Mouse (Mus musculus) CD4-positive helper T cell, adult 2 months (primary cell): Measurements from ENCODE around the gene Coro2b.

Experiments used
- DNase-seq: peaks from one replicate; pipeline ENCODE4 v3.0.0-alpha.2; 2012; ENCODE audit warnings: low read depth, missing footprints, low spot score

The Coro2b gene

DNA sequence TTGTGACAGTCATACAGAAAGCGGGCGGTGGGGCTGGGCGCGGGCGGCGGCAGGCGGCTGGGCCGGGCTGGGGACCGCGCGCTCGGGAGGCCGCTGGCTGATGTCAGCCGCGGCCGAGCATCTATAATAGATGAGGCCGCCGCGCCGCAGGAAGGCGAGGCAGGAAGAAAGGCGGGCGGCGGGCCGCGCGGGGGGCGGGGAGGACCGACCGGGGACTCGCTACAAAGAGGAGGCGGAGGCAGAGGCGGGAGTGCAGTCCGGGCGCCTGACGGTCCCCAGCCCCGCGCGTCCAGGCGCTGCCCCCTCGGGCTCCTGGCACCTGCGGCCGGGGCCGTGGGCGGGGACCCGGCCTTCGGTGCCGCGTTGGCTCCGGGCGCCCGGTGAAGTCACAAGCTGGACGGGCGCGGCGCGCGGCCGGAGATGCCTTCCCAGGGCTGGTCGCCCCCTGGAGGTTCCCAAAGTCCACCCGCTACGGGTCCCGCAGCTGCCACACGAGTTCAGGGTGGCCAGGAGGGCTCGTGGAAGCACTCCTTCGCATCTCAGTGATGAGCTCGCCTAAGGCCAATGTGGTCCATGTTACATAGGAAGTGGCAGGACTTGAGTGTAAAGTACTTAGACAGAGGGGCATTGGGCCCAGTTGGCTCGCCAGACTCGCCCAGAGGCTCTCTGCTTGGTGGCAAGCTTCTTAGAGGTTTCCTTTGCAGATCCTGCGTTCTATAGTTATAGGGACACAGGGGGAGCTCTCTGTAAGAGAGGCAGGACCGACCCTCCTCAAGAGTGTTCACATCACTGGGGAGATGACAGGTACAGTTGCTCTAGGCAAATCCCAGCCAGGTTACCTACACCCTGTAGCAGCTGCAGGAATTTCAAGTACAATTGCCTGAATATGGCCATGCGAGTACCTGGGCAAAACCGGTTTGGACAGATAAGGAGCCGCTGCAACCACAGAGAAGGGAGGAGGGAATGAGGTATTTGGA, at the start of gene Coro2b:
TSS of gene Coro2b (minus strand) at position 390 of the 977 bp plus-strand sequence.
- DNase-seq, result peak; percentile 57

DNA sequence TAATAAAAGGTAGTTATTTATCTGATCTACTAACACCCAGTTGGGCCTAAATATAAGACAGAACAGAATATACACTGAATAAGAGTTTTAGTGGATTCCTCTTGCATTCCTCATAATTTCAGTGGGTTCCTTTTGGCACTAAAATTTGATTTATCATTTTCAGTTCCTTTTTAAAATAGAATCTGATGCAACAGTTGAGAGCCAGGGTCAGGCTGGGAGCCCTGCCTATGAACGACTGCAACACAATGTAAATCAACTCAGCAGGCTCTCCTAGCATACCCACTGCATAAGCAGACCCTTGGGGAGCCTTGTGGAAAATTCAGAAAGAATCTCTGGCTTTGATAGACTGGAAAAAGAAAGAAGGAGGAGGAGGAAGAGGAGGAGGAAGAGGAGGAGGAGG, 40.7 kb upstream of the Coro2b start:
- DNase-seq, result no peak

DNA sequence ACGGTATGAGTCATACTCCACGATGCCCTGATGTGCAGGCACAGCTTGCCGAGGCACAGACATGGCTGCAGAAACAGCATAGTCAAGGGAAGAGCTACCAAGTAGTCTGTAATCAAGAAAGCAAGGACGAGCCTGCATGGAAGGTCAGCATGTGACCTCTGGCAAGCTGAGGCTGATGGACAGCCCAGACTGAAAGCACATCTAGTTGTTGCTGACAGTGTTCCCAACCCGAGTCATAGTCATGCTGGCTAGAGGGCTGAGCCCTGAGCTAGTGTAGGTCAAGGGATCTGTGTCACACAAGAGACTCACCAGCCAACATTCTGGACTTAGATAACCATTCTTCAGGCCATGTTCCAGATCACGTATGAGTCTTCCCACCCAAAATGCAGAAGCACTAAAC, 32.3 kb upstream of the Coro2b start:
- DNase-seq, result no peak

DNA sequence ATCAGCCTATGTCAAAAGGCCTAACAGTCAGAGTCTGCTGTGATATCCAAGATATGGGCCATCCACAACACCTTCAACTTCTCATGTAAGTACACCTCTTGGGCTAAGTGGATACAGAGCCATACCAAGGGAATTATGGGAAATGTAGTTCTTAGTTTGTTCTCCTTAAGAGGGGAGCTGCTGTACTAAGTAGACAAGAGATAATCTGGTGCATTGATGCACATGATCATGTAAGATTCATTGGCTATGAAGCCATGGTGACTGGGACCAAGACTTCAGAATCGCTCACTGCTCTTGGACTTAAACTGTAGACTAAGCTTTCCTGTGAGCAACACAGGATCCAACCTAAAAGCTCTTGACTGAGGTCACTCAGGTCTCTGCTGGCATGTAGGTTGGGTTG, 31.0 kb upstream of the Coro2b start:
- no peak for DNase-seq

DNA sequence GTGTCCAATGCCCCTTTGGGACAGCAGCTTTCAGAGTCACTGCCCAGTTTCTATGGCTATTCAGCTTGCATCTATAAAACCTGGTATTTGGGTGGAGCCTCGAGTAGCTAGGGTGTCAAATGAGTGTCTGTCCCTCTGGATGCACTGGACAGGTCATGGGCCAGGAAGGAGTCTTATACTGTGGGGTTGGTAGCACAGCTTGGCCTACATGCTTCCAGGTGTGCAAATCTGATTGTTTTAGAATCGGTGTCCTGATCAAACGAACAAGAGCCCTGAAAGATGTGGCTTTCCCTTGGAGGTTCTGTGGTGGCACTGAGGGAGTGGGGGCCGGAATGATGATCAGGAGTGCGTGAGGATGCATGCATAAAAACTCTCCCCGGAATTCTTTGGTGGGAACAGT, 25.4 kb upstream of the Coro2b start:
- DNase-seq, result no peak

DNA sequence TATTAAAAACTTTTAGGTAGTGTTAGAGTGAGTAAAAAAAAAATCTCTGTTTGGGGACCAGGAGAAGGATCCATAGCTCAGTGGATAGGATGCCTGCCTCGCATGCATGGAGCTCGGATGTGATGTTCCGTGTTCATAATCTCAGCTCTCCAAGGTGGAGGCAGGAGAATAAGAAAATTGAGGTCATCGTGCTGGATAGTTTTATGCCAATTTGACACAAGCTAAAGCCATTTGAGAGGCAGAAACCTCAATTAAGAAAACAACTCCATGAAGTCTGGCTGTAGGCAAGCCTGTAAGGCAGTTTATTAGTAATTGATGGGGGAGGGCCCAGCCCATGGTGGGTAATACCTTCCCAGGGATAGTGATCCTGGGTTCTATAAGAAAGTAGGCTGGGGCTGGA, 23.6 kb upstream of the Coro2b start:
- no peak for DNase-seq

DNA sequence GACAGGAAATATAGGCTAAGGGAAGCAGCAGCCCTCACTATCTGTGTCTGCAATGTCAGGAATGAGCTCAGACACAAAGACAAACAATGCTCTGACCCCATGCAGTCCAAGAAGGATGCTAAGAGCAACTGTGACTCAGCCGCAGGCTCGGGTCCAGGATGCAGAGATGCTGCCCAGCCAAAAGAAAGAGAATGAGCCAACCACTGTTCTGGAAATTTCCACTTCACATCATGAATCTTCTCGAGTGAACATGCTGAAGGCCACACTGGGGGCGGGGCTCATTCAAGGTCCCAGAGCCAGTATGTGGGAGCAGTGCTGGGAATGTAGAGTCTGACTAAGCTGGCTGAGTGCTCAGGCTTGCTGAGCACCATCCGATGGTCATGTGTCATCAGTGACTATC, 23.2 kb upstream of the Coro2b start:
- no peak for DNase-seq

DNA sequence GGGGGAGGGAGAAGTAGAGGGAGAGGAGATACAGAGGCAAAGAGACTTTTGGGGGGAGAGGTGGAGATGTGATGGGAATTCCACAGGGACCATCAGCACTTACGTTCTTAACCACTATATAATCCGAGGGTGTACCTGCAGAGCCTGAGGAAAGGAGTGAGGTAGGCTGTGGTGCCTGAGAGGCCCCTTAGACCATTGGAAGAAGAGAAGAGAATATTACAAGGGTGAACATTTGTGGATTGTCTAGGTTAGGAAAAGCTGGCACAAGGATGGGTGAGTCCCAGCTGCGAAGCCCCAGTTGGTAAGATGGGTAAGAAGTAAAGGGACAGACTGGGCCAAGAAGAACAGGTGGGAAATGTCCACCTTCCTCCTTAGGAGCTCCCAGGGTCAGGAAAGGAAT, 22.6 kb upstream of the Coro2b start:
- DNase-seq, result no peak

DNA sequence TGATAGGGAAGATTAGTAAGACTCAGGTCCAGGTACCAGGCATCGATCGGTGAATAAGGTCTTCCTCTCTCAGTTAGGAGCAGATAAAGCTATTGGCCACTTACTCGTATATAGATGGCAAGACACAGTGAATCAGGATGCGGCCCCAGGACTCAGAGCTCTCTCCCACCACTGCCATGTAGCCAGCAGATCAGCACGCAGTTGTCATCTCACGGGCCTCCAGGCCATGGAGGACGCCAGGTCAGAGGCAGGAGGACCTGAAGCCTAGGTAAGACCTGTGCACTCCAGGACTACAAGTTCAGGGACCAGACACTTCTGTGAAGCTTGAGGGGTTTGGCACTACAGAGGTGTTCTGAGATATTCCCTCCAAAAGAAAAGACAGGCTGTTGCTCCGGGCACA, 21.2 kb upstream of the Coro2b start:
- no peak for DNase-seq

DNA sequence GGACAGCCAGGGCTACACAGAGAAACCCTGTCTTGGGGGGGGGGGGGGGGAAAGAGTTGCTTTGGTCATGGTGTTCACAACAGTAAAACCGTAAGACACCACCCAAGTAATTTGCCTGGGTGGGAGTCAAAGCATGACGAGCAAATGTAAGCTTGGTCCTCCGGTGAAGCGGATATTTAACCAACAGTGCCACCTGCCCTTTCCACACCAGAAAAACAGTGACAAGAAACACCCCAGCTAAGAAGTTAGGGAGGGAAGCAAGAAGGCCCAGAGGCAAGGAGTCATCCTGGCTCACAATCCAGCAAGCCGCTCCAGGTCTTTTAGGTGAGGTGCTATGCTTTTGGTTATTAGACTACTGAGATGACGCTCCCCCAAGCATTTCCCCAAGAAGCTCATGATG, 19.9 kb upstream of the Coro2b start:
- DNase-seq, result no peak

DNA sequence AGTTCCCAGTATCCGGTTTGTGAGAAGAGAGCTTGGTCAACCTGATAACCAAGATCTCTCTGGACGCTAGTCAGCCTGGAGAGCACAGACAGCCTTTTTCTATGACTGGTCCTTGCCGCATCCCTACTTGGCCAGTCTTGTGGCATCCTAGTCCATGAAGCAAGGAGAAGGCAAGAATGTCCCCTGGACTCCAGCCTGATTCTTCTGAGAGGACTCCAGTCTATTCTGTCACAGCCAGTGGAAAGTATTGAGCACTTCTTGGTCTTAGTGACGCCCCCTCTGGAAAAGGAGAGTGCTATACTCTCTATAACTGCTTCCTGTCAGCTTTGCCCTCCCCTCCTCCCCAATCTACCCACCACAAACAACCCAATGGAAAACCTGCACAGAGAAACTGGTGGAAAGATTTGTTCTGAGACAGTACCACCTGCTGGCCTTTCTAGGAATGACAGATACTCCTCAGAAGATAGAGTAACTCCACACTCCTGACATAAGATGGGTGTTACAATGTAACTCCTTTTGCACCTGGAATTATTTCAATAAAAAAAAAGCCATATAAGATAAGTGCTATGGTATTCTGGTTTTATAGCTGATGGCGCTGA, 18.5 kb upstream of the Coro2b start:
- peak; percentile 53 for DNase-seq

DNA sequence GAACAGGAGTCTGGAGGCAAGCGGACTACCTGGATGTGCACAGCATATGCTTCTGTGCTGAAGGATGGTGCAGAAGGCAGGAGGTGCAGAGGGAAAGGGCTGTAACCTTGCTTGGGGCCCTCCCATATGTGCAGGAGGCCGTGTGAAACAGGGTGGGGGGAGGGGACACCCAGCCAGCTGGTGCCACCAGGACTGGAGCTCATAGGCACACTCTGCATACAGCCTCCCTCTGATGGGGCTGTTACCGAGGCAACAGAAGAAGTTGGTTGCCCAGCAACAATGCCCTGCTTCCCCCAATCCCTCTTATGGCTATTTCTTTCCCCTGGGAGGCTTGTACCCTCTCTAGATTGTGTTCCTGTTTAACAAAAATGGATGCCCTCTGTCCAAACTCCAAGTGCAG, 17.8 kb upstream of the Coro2b start:
- DNase-seq, result no peak

DNA sequence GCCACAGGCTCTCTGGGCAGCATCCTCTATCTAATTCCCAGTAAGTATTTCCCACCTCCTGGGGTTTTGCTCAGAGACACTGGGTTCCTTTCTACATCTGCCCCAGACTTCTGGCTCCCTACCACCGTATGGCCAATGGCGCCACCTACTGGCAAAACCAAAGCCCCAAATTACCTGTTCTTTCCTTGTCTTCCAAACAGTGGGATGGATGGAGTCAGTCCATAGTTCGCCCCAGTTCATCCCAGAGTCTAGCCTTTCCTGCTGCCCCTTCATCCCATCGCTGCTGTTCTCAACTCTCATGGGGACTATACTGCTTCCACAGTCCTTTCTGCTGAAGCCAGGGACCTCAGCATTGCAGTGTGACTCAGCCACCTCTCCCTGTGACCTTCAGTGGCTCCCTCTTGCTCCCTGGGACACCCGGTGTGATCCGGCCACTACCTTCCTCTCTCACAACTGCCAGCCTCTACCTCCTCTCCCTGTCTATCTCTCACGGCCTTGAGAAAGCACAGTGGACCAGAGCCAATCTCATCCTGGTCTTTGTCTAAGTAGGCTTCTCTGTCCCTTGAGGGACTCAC, 16.6 kb upstream of the Coro2b start:
- peak; percentile 31 for DNase-seq

DNA sequence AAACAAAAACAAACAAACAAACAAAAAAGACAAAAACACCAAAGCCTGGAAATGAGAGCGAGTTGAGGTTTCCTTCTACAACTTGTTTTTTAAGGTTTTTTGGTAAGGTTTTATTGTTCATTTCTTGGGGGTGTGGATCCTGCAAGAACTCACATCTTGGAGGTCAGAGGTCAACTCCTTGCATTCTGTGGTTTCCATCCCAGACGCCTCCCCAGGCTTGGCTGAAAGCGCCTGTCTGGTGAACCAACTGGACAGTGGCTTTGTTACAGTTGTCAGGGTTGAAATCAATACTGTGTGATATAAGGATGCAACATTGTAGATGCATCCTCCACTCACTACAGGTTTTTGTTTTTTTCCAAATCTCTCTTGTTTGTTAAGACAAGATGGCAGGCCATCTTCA, 14.7 kb upstream of the Coro2b start:
- DNase-seq, result no peak

DNA sequence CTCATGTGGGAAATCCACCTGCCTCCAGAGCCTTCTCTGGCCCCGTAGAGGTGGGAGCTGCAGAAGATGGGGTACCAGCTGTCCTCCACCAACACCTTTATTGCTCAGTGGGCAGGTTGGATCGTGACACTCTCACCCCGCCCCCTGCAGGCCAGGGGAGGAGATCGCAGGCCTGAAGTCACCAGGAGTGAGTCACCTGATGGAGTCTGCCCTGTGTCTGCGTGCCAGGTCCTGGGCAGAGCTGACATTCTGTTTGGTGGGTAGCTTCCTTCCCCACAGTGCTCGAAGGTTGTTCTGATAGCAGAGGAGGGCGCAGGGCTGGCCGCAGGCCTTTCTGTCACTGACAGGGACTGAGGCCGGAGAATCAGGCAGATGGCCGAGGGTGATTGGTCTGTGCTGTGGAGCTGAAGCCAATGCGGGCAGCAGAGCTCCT, 13.8 kb upstream of the Coro2b start:
- DNase-seq, result peak; percentile 68

DNA sequence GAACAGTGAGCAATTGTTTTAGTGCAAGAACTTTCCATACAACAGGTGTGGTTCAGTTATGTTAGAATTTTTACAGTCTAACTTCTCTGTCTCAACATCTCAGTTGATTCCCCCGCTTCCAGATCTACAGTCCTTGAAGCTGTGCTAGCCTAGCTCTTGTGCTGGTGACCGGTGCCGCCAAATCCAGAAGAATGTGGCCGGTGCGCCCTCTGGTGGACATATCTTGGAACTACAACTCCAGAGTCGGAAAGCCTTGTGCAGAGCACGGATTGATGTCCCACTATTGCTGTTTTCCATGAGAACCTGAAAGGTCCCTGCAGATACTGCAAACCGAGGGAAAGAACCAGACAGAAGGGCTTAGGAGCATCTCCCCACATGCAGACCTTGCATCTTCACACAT, 13.0 kb upstream of the Coro2b start:
- peak; percentile 69 for DNase-seq

DNA sequence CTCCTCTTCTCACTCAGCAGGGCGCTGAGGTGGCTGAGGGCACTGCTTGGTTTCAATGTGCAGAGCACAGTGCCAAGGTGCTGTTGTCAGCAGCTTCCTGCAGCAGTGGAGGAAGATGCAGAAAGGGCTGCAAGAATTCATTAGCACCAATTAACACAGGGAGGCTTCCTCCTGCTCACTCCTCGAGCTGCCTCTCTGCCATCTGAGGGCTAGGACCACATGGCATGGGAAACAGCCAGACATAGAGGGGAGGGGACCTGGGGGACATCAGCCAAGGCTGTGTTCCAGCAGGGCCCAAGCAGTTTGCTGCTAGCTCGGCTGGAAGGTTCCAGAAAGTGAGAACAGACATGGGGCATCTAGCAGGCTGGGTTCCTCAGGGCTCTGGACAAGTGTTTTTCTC, 10.6 kb upstream of the Coro2b start:
- DNase-seq, result no peak

DNA sequence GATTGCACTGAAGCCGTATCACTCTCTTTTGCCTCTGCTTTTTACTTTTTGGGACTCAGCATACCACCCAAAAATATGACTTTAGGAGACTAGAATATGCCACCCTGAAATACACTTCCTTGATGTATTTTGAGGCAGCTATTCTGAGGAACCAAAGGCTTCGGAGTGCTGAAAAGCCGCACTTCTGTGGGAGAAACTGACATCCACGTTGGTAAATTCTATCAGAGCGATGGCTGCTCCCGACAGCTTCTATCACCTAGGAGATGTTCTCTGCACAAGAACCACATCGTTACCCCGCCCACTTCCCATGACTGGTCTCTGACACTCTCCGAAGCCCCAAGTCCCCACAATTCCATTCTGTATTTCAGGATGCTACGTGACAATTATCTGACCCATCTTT, 8.0 kb upstream of the Coro2b start:
- DNase-seq, result no peak

DNA sequence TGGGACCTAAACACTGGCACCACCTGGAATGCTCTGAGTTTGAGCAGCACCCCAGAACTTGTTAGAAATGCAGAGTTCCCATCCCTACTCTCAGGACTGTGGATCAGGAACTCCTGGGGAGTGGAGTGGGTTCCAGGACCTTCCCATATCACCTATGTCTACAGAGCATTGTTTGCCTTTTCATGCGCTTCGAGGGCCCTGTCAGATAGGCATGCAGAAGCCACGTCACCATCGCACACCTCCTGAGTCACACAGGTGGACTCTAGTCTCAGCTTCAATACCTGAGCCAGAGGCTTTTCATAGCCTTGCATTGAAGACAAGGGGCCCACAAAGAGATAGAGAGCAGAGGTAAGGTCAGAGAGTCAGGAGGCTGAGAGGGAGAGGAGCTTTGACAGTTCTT, 7.0 kb upstream of the Coro2b start:
- DNase-seq, result no peak

DNA sequence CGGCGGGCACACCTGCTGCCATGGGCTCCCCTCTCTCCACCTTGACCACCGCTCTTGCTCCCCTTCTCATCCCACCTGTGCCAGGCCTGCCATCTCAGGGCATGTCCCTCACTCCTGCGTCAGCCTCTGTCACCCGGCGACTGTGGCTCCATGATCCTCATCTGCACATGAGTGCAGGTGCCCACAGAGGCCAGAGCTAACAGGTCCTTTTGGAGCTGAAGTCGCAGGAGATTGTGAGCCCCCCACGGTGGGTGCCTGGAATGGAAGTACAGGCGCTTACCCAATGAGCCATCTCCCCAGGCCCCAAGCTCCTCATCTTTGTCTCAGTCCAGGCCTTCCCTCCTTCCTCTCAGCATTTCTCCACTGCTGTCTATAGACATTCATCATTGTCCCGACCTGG, 4.8 kb upstream of the Coro2b start:
- no peak for DNase-seq

DNA sequence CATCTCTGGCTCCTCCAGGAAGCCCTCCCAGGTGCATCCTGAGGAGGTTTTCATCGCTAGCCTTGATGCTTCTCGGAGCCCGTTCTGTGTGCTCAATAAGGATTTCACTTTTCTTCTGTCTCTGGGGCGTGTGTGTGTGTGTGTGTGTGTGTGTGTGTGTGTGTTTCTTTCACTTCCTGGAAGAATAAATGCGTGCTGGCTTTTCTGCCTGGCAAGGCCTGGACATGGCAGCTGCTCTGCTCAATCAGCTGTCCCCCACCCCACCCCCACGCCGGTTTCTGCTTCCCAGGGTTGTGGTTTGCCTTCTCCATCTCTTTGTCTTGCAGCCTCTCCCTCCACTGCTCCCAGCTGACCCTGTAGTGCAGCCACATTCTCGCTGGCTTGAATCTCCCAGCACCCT, 4.3 kb upstream of the Coro2b start:
- DNase-seq, result no peak

DNA sequence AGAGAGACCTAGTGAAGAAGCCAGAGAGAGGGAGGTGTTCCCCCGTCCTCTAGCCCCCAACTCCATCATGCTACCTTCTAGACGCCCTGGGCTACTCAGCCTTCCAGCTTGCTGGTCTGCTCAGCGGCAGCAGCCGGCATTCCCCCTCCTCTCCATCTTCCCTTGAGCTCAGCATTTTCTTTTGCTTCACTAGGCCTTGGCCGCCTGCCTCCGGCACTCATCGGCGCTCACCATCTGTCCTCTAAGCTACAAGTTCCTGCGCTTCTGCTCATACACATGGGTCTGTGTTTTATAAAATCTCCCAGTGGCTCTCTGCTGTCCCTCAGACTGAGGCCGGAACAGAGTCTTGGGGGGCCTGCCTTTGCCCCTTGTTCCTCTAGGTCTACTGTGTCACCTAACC, 3.9 kb upstream of the Coro2b start:
- no peak for DNase-seq

DNA sequence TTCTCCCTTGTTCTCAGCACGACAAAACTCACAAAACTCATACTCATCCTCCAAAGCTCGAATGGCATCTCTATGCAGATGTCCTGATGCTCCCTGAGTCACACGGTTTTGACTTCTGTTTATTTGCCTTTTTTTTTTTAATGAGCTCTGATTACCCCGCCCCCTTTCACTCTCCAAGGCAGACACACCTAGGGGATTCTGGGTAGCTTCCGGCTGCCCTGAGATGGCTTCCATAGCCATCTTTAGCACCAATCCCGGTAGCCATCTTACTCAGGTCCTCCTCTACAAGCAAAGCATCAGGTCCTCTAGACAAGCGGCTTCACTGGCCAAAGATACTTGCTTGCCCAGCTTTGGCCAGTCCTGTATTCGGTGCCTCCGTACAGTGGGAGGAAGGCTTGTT, 3.3 kb upstream of the Coro2b start:
- no peak for DNase-seq
